Mouse (Mus musculus) gastrocnemius, postnatal 14 days (tissue): ENCODE data around the gene Csde1. TPM values are rescaled to one million over a fixed set of nuclear protein-coding genes. Genes with fewer than 3 reads are reported as not detected.

Experiments
- DNase-seq: peaks from one replicate; pipeline ENCODE4 v3.0.0; 2021; ENCODE audit warnings: mixed read lengths
- intact Hi-C: fragments of 180-260 bp; cut with DNase I; formaldehyde crosslinking; loops from one replicate; pipeline ENCODE4 v1.15.1; 2025; ENCODE audit warnings: low total_unique reads
- long read RNA-seq, 2 experiments: library from polyadenylated mRNA; stranded (forward); transcript quantifications; one replicate each; pipeline ENCODE4 v2.0.0; 2021
- total RNA-seq, 2 experiments: library from RNA; stranded (reverse); gene quantifications; 2 replicates each; pipeline ENCODE4 v1.2.3; 2021

The Csde1 gene
- 100 to 1,000 TPM; 522 to 542 TPM for total RNA-seq
- long read RNA-seq, experiment 1, full-length matches to known transcripts, result 100 of 166 reads
- long read RNA-seq, experiment 1, partial matches to known transcripts, result 47 of 166 reads
- long read RNA-seq, experiment 1, other reads (novel, unspliced or antisense), result 19 of 166 reads
- long read RNA-seq, experiment 2, full-length matches to known transcripts, result 136 of 238 reads
- long read RNA-seq, experiment 2, partial matches to known transcripts, result 43 of 238 reads
- long read RNA-seq, experiment 2, other reads (novel, unspliced or antisense), result 59 of 238 reads

GRCm38 (mm10) chr3:103020249-103020942 is at the start of gene Csde1:
TSS of gene Csde1 (plus strand) at chr3:103020426.
- peak; percentile 96 for DNase-seq
- intact Hi-C loops, result no loop called here

- intact Hi-C loops, result no loop called here
- no peak for DNase-seq
Measured at GRCm38 (mm10) chr3:102970508-102970907, 49.7 kb upstream of the Csde1 start.

GRCm38 (mm10) chr3:102976906-102977305 is 43.3 kb upstream of the Csde1 start:
- intact Hi-C loops, result no loop called here

GRCm38 (mm10) chr3:102979550-102980348 is 40.5 kb upstream of the Csde1 start:
- intact Hi-C loops, result no loop called here
- no peak for DNase-seq

More at GRCm38 (mm10) chr3:102976906-102977305, 43.3 kb upstream of the Csde1 start:
- DNase-seq, result no peak

- intact Hi-C loops, result no loop called here
- DNase-seq, result no peak
Measured at GRCm38 (mm10) chr3:102980349-102980736, 39.9 kb upstream of the Csde1 start.

GRCm38 (mm10) chr3:102991041-102991440 is 29.2 kb upstream of the Csde1 start:
- intact Hi-C loops, result no loop called here

GRCm38 (mm10) chr3:102992936-102993335 is 27.3 kb upstream of the Csde1 start:
- intact Hi-C loops, result no loop called here
- DNase-seq, result no peak

More at GRCm38 (mm10) chr3:102991041-102991440, 29.2 kb upstream of the Csde1 start:
- no peak for DNase-seq

- intact Hi-C loops, result no loop called here
- DNase-seq, result no peak
Measured at GRCm38 (mm10) chr3:102995233-102995604, 25.0 kb upstream of the Csde1 start.

- DNase-seq, result peak; percentile 95
- intact Hi-C loops, result no loop called here
Measured at GRCm38 (mm10) chr3:102995605-102996321, 24.5 kb upstream of the Csde1 start, which contains the start of gene Sike1. TSS of gene Sike1 (plus strand) at chr3:102995708.

GRCm38 (mm10) chr3:102997036-102997435 is 23.2 kb upstream of the Csde1 start:
- DNase-seq, result peak; percentile 26
- intact Hi-C loops, result no loop called here

- DNase-seq, result no peak
- intact Hi-C loops, result no loop called here
Measured at GRCm38 (mm10) chr3:102997591-102997990, 22.6 kb upstream of the Csde1 start.

- no peak for DNase-seq
- intact Hi-C loops, result no loop called here
Measured at GRCm38 (mm10) chr3:103001595-103001994, 18.6 kb upstream of the Csde1 start.

- intact Hi-C loops, result no loop called here
- no peak for DNase-seq
Measured at GRCm38 (mm10) chr3:103017350-103017749, 2.9 kb upstream of the Csde1 start.

- intact Hi-C loops, result no loop called here
- no peak for DNase-seq
Measured at GRCm38 (mm10) chr3:103019462-103019861, 764 bp upstream of the Csde1 start.

GRCm38 (mm10) chr3:103020943-103021638 is 865 bp downstream of the Csde1 start:
- intact Hi-C loops, result no loop called here
- peak; percentile 90 for DNase-seq

- intact Hi-C loops, result no loop called here
- DNase-seq, result no peak
Measured at GRCm38 (mm10) chr3:103026174-103026573, 5.9 kb downstream of the Csde1 start.

GRCm38 (mm10) chr3:103040285-103040684 is 20.1 kb downstream of the Csde1 start:
- DNase-seq, result no peak
- intact Hi-C loops, result no loop called here

- intact Hi-C loops, result no loop called here
- DNase-seq, result no peak
Measured at GRCm38 (mm10) chr3:103040861-103041379, 20.7 kb downstream of the Csde1 start.
